Mouse (Mus musculus) right cerebral cortex, postnatal 36 days (tissue): ENCODE measurements around the gene Syngr2.
A peak's percentile ranks its signal among the peaks of the same experiment; 100 is the strongest.
"Not testable (repeated sequence)": the region's sequence is repeated elsewhere in the genome, so short reads cannot be mapped to it uniquely, and the experiment has no call there.

Experiments used
- DNase-seq, 2 experiments: peaks; one replicate each; pipeline ENCODE4 v3.0.0; 2022; ENCODE audit warnings: low spot score in 2 of 2, mixed read lengths in 1 of 2

Syngr2 gene

GRCm38 (mm10) chr11:117832086-117832969, 22.9 kb downstream of the Syngr2 start:
- DNase-seq, result peak in 1 of 2 experiments; percentile 52

- not testable (repeated sequence) for DNase-seq
Measured at GRCm38 (mm10) chr11:117833509-117833908, 24.0 kb downstream of the Syngr2 start.

GRCm38 (mm10) chr11:117834086-117834485, 24.6 kb downstream of the Syngr2 start:
- no peak for DNase-seq

- DNase-seq, result peak; percentile 56 to 66
Measured at GRCm38 (mm10) chr11:117836306-117836705, 26.8 kb downstream of the Syngr2 start.

- DNase-seq, result no peak
Measured at GRCm38 (mm10) chr11:117838572-117838971, 29.1 kb downstream of the Syngr2 start.

- no peak for DNase-seq
Measured at GRCm38 (mm10) chr11:117839021-117839420, 29.6 kb downstream of the Syngr2 start.

- DNase-seq, result no peak
Measured at GRCm38 (mm10) chr11:117840910-117841309, 31.4 kb downstream of the Syngr2 start.

- DNase-seq, result no peak
Measured at GRCm38 (mm10) chr11:117843434-117843833, 34.0 kb downstream of the Syngr2 start.

- DNase-seq, result no peak
Measured at GRCm38 (mm10) chr11:117844997-117845396, 35.5 kb downstream of the Syngr2 start.

GRCm38 (mm10) chr11:117845651-117846050, 36.2 kb downstream of the Syngr2 start:
- no peak for DNase-seq

- no peak for DNase-seq
Measured at GRCm38 (mm10) chr11:117846640-117847039, 37.2 kb downstream of the Syngr2 start.

GRCm38 (mm10) chr11:117847593-117848215, 38.2 kb downstream of the Syngr2 start:
- no peak for DNase-seq

- DNase-seq, result no peak
Measured at GRCm38 (mm10) chr11:117848271-117848984, 39.0 kb downstream of the Syngr2 start.

GRCm38 (mm10) chr11:117848985-117849671, 39.7 kb downstream of the Syngr2 start, which contains the start of gene Birc5:
Gene Birc5, plus strand, starts transcription at chr11:117849251.
- peak; percentile 91 to 94 for DNase-seq

GRCm38 (mm10) chr11:117852875-117853274, 43.4 kb downstream of the Syngr2 start:
- no peak for DNase-seq

- no peak for DNase-seq
Measured at GRCm38 (mm10) chr11:117854241-117854640, 44.8 kb downstream of the Syngr2 start.

- DNase-seq, result no peak
Measured at GRCm38 (mm10) chr11:117855360-117855759, 45.9 kb downstream of the Syngr2 start.

- DNase-seq, result no peak
Measured at GRCm38 (mm10) chr11:117855975-117856374, 46.5 kb downstream of the Syngr2 start.

GRCm38 (mm10) chr11:117857462-117857861, 48.0 kb downstream of the Syngr2 start:
- no peak for DNase-seq

GRCm38 (mm10) chr11:117858392-117858791, 48.9 kb downstream of the Syngr2 start:
- no peak for DNase-seq

GRCm38 (mm10) chr11:117860601-117861000, 51.1 kb downstream of the Syngr2 start, which contains the start of gene Tmem235:
Gene Tmem235, plus strand, starts transcription at chr11:117860752.
- DNase-seq, result no peak
